In genomic region chr6:113696582-113697221, GRCm38 (mm10) we compare ENCODE assay signal across 8 mouse cellular contexts. TPM values are rescaled to one million over a fixed set of nuclear protein-coding genes. Genes with fewer than 3 reads are reported as not detected.
A peak's percentile ranks its signal among the peaks of the same experiment; 100 is the strongest.
DNase-seq lines count a peak whose midpoint lies in the region; ATAC-seq and TF ChIP-seq lines count a peak whose summit lies in the region.

Tatdn2 (plus strand) TSS chr6:113697050.

- peak; percentile 99 for ATAC-seq in forebrain, embryonic 12.5 days (ENCODE audit: low FRiP score)
- peak; percentile 97 for ATAC-seq in heart, postnatal 0 days (ENCODE audit: insufficient read depth, low read depth)
- ATAC-seq in liver, embryonic 16.5 days (ENCODE audit: low read depth): peak; percentile 95
- peak; percentile 99 for ATAC-seq in neural tube, embryonic 13.5 days (ENCODE audit: low read depth)

- peak within 1 kb of the TSS; percentile 88 for H3K27ac ChIP-seq in forebrain, embryonic 12.5 days
- peak within 1 kb of the TSS; percentile 94 for H3K27ac ChIP-seq in heart, postnatal 0 days (ENCODE audit: low read depth)
- peak within 1 kb of the TSS; percentile 98 for H3K27ac ChIP-seq in liver, embryonic 16.5 days (ENCODE audit: low read length)
- peak within 1 kb of the TSS; percentile 91 for H3K27ac ChIP-seq in neural tube, embryonic 13.5 days (replicated peaks)
- H3K27ac ChIP-seq in testis, adult 2 months (ENCODE audit: control insufficient read depth, insufficient read depth, low read depth, low read length): peak within 1 kb of the TSS; percentile 97

- H3K4me2 ChIP-seq in forebrain, embryonic 12.5 days: peak within 1 kb of the TSS; percentile 86
- H3K4me2 ChIP-seq in heart, postnatal 0 days (ENCODE audit: low read depth, low read length): peak within 1 kb of the TSS; percentile 99
- peak within 1 kb of the TSS; percentile 96 for H3K4me2 ChIP-seq in liver, embryonic 16.5 days (ENCODE audit: low read depth, low read length)
- peak within 1 kb of the TSS; percentile 98 for H3K4me2 ChIP-seq in neural tube, embryonic 13.5 days

- TF ChIP-seq CTCF in E14TG2a.4 (conservative IDR thresholded peaks at IDR 0.05; ENCODE audit: low read length): no peak
- TF ChIP-seq CTCF in heart, postnatal 0 days (IDR thresholded peaks at IDR 0.05; ENCODE audit: low read depth): peak; percentile 11; the same call in 1 of the 2 replicates
- no peak for TF ChIP-seq CTCF in testis, adult 2 months (IDR thresholded peaks at IDR 0.05; ENCODE audit: control insufficient read depth, insufficient read depth, insufficient replicate concordance, low read depth, low read length)

- H3K4me3 ChIP-seq in E14TG2a.4 (replicated peaks; ENCODE audit: low read length): peak within 1 kb of the TSS; percentile 95
- peak within 1 kb of the TSS; percentile 85 for H3K4me3 ChIP-seq in forebrain, embryonic 12.5 days (replicated peaks)
- peak within 1 kb of the TSS; percentile 74 for H3K4me3 ChIP-seq in heart, postnatal 0 days (ENCODE audit: low read depth, low read length)
- peak within 1 kb of the TSS; percentile 91 for H3K4me3 ChIP-seq in liver, embryonic 16.5 days (ENCODE audit: low read depth, low read length)
- peak within 1 kb of the TSS; percentile 71 for H3K4me3 ChIP-seq in neural tube, embryonic 13.5 days
- H3K4me3 ChIP-seq in testis, adult 2 months (ENCODE audit: control insufficient read depth, low read depth, low read length): peak within 1 kb of the TSS; percentile 89

- TF ChIP-seq POLR2A in testis, adult 2 months (IDR thresholded peaks at IDR 0.05; ENCODE audit: control insufficient read depth, low read depth, low read length): peak; percentile 71

- H3K4me1 ChIP-seq in E14TG2a.4 (replicated peaks; ENCODE audit: low read depth, low read length): peaks cover 63% of the 10 kb centered on the region
- peaks cover 28% of the 10 kb centered on the region for H3K4me1 ChIP-seq in forebrain, embryonic 12.5 days
- H3K4me1 ChIP-seq in heart, postnatal 0 days (ENCODE audit: control insufficient read depth, insufficient read depth): peaks cover 22% of the 10 kb centered on the region
- peaks cover 57% of the 10 kb centered on the region for H3K4me1 ChIP-seq in liver, embryonic 16.5 days (ENCODE audit: control insufficient read depth, low read depth, low read length)
- H3K4me1 ChIP-seq in neural tube, embryonic 13.5 days (replicated peaks): peaks cover 36% of the 10 kb centered on the region
- H3K4me1 ChIP-seq in testis, adult 2 months (ENCODE audit: control insufficient read depth, insufficient read depth, low read length): peaks cover 13% of the 10 kb centered on the region

- peak; percentile 94 for DNase-seq in c-Kit-positive CD71-positive TER-119-positive erythroid progenitor cells, embryonic 14.5 days (ENCODE audit: low spot score)
- peak; percentile 99 for DNase-seq in heart, postnatal 0 days (ENCODE audit: low spot score)
- DNase-seq in kidney, postnatal 4 days: peak; percentile 94 to 97

- no peaks in the 10 kb centered on the region for H3K27me3 ChIP-seq in E14TG2a.4 (ENCODE audit: insufficient read depth, low read length)
- no peaks in the 10 kb centered on the region for H3K27me3 ChIP-seq in forebrain, embryonic 12.5 days
- no peaks in the 10 kb centered on the region for H3K27me3 ChIP-seq in heart, postnatal 0 days (ENCODE audit: control insufficient read depth, insufficient read depth, low read length)
- H3K27me3 ChIP-seq in liver, embryonic 16.5 days (ENCODE audit: control insufficient read depth, insufficient read depth, low read depth, low read length): no peaks in the 10 kb centered on the region
- no peaks in the 10 kb centered on the region for H3K27me3 ChIP-seq in neural tube, embryonic 13.5 days
- H3K27me3 ChIP-seq in testis, adult 2 months (ENCODE audit: control insufficient read depth, insufficient read depth, low read length): no peaks in the 10 kb centered on the region

- H3K36me3 ChIP-seq in E14TG2a.4 (ENCODE audit: insufficient read depth, low read length): peaks cover 69% of the 10 kb centered on the region
- H3K36me3 ChIP-seq in forebrain, embryonic 12.5 days (replicated peaks): peaks cover 15% of the 10 kb centered on the region
- peaks cover 19% of the 10 kb centered on the region; the same call in 1 of the 2 replicates for H3K36me3 ChIP-seq in heart, postnatal 0 days (replicated peaks; ENCODE audit: control insufficient read depth, insufficient read depth, low read length)
- H3K36me3 ChIP-seq in liver, embryonic 16.5 days (ENCODE audit: control insufficient read depth, insufficient read depth): peaks cover 15% of the 10 kb centered on the region
- H3K36me3 ChIP-seq in neural tube, embryonic 13.5 days: peaks cover 22% of the 10 kb centered on the region
- H3K36me3 ChIP-seq in testis, adult 2 months (ENCODE audit: control insufficient read depth, insufficient read depth, low read length): peaks cover 2% of the 10 kb centered on the region; the same call in 1 of the 2 replicates

- peak within 1 kb of the TSS; percentile 73 for H3K9ac ChIP-seq in forebrain, embryonic 12.5 days
- peak within 1 kb of the TSS; percentile 86 for H3K9ac ChIP-seq in heart, postnatal 0 days (replicated peaks; ENCODE audit: low read depth, low read length)
- peak within 1 kb of the TSS; percentile 95 for H3K9ac ChIP-seq in liver, embryonic 16.5 days (ENCODE audit: low read depth, low read length)
- H3K9ac ChIP-seq in neural tube, embryonic 13.5 days: peak within 1 kb of the TSS; percentile 88

- TF ChIP-seq EP300 in heart, postnatal 0 days (IDR thresholded peaks at IDR 0.05; ENCODE audit: low read depth): peak; percentile 88

- no peaks in the 10 kb centered on the region for H3K9me3 ChIP-seq in E14TG2a.4 (ENCODE audit: low read length)
- no peaks in the 10 kb centered on the region for H3K9me3 ChIP-seq in forebrain, embryonic 12.5 days
- H3K9me3 ChIP-seq in heart, postnatal 0 days (replicated peaks; ENCODE audit: control insufficient read depth, low read length): no peaks in the 10 kb centered on the region
- H3K9me3 ChIP-seq in liver, embryonic 16.5 days (replicated peaks; ENCODE audit: control insufficient read depth, low read length): no peaks in the 10 kb centered on the region
- no peaks in the 10 kb centered on the region for H3K9me3 ChIP-seq in neural tube, embryonic 13.5 days

- under 1% methylated on average over 58 of the region's 58 CpGs for WGBS in forebrain, embryonic 12.5 days
- under 1% methylated on average over 54 of the region's 58 CpGs for WGBS in heart, postnatal 0 days
- WGBS in liver, embryonic 16.5 days (ENCODE audit: insufficient replicate concordance): 0% methylated on average over 57 of the region's 58 CpGs
- WGBS in neural tube, embryonic 13.5 days: under 1% methylated on average over 58 of the region's 58 CpGs

RNA-seq across cellular contexts. Expression of gene Tatdn2, which starts in this region (rescaled TPM):
- polyA plus RNA-seq in forebrain, embryonic 12.5 days (2016; fragmentation: Nextera tagmentation; extraction: Ambion mirVana): 0.94 and 0.96 TPM in 2 replicates
- total RNA-seq in heart, postnatal 0 days (2014; rRNA removed; ENCODE audit: low replicate concordance): 32.1 and 38.5 TPM in 2 replicates
- 0.65 and 1.1 TPM in 2 replicates for polyA plus RNA-seq in heart, postnatal 0 days (2015; fragmentation: Nextera tagmentation; extraction: Ambion mirVana)
- polyA plus RNA-seq in liver, embryonic 16.5 days (2015; fragmentation: Nextera tagmentation; extraction: Ambion mirVana): 0.40 and 0.47 TPM in 2 replicates
- polyA plus RNA-seq in neural tube, embryonic 13.5 days (2015; fragmentation: Nextera tagmentation; extraction: Ambion mirVana): 0.61 and 1.1 TPM in 2 replicates
- polyA plus RNA-seq in testis, adult 2 months (2012; rRNA removed): 14.2 and 15.9 TPM in 2 replicates

Comparison
In these comparisons a context has a peak if more than half of its experiments do, and no peak if none do; other contexts are left out.
1. Peak in every context shown above with its lines: DNase-seq, ATAC-seq, H3K4me3 ChIP-seq and H3K27ac ChIP-seq.
2. Peak in ATAC-seq, H3K4me3 ChIP-seq, H3K27ac ChIP-seq, H3K9ac ChIP-seq and H3K4me2 ChIP-seq in forebrain, embryonic 12.5 days; RNA of the gene not detected or under 1 TPM.
3. Peak in ATAC-seq, H3K4me3 ChIP-seq, H3K27ac ChIP-seq, H3K9ac ChIP-seq and H3K4me2 ChIP-seq in liver, embryonic 16.5 days; RNA of the gene not detected or under 1 TPM.